Mouse (Mus musculus): ENCODE data around the gene Slc35g3. TPM values are rescaled to one million over a fixed set of nuclear protein-coding genes. Genes with fewer than 3 reads are reported as not detected.
A peak's percentile ranks its signal among the peaks of the same experiment; 100 is the strongest.

Slc35g3 gene
- total RNA-seq, 2 experiments from 2014 or later: not detected

DNA sequence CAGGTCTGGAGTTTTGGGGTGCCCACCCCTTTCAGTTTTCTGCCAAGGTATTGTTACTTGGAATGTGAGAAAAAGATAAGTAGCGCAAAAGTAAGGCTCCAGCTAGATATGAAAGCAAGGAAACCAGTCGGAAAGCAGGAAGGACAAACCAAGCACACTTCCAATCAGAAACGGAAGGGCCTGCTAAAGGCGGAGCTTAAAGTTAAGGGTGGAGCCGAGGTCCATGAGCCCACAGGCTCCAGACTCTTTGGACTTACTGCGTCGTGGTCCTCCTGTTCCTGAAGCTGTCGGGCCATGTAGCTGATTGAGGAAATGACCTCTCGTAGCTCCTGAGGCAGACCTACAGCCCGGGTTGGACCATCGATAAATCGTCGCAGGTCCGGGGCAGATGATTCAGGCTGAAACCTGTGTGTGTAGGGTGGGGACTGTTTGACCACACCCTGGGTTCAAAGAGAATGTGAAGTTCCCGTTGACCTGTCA, 23.1 kb upstream of the Slc35g3 start:
- DNase-seq: peak; percentile 49 to 67

DNA sequence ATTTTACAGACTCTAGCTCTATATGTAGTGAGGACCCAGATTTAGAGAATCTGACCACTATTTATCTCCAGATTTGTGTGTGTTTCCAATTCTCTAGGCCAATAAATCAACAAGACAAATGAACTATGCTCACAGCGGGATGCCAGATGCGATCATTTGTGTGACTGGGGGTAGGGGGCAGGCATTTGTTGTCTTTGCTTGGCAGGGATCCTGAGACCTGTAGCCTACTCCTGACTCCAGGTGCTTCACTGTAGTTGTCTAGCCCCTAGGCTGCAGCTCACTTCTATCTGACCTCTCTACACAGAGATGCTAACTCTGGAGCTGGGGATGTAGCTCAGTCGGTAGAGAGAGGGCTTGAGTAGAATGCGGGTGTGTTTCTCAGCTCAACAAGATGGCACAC, 20.1 kb upstream of the Slc35g3 start:
- DNase-seq: no peak

DNA sequence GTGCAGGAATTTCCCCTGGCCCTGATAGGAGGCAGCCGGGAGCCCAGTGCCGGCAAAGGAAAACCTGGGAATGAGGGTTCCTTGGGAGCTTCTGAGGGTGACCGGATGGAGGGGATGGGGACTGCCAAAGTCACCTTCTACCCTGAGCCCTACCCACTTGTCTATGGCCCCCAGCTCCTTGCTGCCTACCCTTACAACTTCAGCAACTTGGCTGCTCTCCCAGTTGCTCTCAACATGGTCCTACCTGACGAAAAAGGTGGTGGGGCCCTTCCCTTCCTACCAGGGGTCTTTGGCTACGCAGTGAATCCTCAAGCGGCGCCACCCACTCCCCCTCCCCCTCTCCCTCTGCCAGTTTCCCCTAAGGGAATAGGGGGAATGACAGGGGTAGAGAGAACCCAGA, 17.2 kb upstream of the Slc35g3 start:
- no peak for DNase-seq

DNA sequence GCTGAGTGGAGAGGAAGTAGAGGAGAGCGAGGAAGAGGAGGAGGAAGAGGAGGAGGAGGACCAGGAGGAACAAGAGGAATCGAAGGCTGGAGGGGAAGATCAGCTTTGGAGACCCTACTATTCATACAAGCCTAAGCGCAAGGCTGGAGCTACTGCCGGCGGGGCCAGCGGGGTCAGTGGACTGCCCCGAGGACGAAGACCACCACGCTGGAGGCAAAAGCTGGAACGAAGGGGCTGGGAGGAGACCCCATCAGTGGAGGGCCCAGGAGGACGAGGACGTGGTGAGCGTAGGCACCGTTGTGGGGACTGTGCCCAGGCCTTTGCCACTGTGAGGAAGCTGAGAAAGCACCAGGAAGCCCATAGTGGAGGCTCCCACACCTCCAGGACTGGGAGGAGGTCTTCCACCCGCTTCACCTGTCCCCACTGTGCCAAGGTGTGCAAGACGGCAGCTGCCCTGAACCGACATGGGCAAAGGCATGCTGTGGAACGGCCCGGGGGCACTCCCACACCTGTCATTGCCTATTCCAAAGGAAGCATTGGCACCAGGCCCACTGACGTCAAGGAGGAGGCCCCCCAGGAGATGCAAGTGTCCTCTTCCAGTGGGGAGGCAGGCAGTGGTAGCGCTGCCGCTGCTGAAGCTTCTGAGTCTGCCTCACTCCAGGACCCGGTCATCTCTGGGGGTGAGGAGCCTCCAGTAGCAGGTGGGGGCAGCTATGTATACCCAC, 16.7 kb upstream of the Slc35g3 start:
- no peak for DNase-seq

DNA sequence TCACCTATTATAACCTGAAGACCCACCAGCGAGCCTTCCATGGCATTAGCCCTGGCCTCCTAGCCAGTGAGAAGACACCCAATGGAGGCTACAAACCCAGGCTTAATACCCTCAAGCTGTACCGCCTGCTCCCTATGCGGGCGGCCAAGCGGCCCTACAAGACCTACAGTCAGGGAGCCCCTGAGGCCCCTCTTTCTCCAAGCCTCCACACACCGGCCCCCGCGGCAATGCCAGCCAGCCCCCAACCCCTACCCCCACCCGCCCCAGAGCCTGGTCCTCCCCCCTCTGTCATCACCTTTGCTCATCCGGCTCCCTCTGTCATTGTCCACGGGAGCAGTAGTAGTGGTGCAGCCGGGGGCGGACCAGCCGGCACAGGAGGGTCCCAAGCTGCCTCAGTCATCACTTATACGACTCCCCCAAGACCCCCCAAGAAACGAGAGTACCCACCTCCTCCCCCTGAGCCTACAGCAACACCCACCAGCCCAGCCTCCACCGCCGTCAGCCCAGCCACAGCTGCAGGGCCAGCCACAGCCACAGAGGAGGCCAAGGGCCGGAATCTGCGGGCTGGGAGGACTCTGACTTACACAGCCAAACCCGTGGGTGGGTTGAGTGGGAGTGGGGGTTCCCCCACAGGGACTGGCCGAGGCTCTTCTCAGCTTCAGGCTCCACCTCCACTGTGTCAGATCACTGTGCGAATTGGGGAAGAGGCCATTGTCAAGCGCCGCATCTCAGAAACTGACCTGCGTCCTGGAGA, 15.9 kb upstream of the Slc35g3 start:
- DNase-seq: no peak

DNA sequence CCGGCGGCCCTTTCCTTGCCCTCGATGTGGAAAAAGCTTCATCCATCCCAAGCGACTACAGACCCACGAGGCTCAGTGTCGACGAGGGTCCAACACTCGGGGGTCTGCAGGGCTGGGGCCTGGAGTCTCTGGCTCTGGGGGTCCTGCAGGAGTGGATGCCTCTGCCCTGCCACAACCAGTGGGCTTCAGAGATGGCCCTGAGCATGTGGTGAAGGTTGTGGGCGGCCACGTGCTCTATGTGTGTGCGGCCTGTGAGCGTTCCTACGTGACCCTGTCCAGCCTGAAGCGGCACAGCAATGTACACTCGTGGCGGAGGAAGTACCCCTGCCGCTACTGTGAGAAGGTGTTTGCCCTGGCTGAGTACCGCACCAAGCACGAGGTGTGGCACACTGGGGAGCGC, 14.7 kb upstream of the Slc35g3 start:
- DNase-seq: no peak

DNA sequence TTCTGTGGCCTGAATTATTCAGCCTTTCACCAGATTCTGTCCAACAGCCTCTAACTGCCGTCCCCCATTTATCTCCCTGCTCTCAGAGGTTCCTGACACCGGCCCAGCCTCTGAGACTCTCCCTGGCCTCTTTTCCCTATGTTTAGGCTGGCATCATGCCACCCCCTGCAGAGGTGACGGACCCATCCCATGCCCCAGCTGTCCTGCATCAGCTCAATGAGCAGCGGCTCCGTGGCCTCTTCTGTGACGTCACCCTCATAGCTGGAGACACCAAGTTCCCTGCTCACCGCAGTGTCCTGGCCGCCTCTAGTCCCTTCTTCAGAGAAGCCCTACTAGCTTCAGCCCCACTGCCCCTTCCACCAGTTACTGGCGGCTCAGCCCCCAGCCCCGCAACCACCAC, 13.9 kb upstream of the Slc35g3 start:
- no peak for DNase-seq

DNA sequence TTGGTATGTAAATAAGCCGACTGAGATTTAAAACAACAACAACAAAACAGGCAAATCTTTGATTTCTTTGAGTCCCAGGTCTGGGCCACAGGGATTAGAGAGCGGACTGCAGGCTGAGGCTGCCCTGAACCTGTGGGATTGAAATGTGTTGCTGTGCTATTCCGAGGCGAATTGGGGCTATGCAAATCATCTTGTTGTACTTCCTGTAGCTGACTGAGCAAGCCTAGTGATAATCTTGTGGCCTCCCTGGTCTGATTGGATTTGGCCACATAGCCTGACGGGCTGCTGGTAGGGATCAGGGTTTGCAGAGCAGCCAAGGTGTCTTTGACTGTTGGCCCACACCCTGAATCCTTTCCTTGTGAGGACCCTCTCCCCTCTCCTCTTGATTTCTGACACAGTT, 13.2 kb upstream of the Slc35g3 start:
- no peak for DNase-seq

DNA sequence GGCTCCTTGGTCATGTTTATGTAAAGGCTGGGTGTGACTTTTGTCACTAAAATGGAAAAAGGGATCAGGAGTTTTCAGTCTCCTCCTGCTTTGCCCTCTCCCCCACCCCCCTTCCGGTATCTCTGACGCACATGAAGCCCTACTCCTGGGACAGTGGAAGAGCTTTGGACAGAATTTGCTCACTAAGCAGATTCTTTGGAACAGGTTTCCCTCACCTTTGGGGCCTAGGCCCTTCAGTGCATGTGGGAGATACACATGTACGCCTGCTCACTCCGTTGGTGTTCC, 5.8 kb upstream of the Slc35g3 start:
- no peak for DNase-seq

DNA sequence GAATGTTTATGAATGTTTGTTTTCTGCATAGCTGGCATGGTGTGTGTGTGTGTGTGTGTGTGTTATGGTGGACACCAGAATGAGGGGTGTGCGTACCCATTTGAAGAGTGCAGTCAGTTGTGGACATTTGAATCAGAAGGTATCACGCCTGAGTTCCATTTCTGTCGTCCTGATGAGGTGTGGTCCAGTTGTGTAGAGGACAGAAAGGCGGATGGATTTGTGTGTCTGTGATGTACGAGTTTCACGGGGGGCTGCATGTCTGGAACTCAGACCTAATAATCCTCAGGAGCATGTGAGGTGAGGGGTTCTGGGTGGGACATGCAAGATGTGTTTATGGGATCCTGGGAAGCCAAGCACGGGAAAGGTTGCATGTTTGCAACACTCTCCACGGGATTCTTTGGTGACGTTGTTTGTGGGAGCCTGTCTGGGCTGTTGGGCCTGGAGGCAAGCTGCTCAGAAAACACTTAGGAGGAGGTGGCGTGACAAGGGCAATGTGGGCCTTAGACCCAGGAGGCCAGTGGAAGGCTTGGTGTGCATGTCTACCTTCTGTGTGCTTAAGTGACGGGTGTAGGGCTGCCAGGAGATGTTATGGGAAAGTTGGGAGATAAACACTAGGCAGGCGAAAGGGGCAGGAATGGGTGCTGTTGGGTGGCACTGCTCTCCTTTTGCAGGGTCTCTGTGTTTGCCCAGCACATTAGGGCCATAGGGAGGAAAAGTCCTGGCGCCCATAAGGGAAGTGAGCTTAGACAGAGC, 5.3 kb upstream of the Slc35g3 start:
- DNase-seq: no peak

DNA sequence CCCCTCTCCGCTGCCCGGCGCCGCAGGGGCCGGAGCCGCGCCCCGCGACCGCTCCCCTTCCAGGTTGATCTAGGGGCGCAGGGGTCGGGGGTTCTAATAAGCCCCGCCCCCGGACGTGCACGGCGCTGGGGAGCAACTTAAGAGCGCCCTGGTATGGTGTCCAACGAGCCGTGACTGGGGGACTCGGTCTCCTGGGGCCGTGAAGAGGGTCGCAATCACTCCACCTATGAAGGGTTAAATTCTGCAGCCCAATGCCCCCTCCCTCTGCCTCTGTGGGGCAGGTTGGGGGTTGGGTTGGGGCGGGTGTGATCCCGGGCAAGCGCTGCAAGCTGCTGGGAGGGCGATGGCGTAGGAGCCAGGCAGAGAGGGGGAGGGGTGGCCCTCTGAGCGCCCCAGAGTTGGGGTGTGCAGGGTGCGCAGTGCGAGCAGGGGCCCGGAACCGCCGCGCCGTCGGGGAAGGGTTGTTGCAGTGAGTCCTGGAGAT, 4.4 kb upstream of the Slc35g3 start:
- peak; percentile 78 to 91 for DNase-seq

DNA sequence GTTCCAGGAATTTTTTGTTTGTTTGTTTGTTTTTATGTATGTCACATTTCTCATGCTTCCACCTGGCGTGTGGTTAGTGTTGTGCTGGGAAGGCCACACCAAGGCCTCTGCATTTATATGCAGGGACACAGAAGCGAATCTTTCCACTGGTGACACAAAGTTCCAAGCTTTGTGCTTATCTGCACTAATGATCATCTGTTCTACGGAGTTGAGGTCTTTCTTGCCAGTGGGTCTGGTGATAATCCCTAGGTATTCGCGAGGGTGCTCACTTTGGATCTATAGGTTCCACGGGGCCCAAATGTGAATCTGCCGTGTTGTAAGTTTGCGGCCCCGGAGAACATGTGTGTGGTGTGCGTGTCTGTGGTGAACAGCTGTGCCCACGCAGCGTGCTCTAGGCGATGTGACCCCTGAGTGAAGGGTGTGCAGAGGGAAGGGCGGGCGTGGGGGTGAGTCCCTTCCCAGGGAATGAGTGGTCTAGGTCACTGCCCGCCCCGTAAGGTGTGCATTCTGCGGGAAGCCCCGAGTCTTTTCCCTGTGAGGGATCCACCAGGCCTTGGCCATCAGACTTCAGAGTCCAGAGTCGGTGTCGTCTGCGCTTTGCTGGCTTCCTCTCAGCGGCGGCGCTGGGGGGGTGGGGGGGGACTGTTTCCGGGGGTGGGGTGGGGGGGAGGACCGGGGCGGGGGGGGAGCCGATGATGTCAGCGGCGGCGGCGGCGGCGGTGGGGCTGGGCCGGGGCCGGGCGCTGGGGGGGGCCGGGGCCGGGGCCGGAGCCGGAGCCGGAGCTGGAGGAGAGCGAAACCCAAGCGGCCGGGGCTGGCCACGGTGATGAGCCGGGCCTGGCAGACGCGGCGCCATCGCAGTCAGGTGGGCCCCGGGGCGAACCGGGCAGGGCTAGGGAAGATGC, 3.7 kb upstream of the Slc35g3 start, which contains the start of gene Zbtb4:
Gene Zbtb4 (plus strand): TSS at position 692 of the 905 bp plus-strand sequence.
- peak; percentile 48 to 77 for DNase-seq

DNA sequence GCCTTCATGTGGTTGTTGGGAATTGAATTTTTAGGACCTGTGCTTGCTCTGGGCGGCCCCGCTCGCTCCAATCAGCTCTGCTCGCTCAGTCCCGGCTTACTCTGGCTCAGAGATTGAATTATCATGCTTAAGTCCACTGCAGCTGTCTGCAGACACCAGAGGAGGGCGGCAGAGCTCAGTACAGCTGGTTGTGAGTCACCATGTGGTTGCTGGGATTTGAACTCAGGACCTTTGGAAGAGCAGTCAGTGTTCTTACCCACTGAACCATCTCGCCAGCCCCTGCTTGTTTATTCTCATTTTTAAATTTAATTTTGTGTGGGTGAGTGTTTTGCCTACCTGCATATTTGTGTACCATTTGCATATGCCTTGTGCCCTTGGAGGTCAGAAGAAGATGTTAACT, 1.8 kb upstream of the Slc35g3 start:
- DNase-seq: no peak

DNA sequence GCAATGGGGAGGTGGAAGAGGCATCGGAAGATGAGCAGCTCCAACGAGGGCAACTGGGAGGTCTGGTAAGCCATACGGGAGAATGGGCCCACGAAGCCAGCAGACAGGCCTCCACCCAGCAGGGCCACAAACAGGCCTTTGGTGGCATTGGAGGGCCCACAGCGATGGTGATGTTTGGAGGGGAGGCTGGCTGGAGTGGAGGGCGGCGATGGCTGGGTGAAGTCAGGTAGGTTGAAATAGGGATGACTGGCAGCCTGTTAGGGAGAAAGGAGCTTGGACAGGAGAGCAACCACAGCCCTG, 917 bp downstream of the Slc35g3 start:
- no peak for DNase-seq

DNA sequence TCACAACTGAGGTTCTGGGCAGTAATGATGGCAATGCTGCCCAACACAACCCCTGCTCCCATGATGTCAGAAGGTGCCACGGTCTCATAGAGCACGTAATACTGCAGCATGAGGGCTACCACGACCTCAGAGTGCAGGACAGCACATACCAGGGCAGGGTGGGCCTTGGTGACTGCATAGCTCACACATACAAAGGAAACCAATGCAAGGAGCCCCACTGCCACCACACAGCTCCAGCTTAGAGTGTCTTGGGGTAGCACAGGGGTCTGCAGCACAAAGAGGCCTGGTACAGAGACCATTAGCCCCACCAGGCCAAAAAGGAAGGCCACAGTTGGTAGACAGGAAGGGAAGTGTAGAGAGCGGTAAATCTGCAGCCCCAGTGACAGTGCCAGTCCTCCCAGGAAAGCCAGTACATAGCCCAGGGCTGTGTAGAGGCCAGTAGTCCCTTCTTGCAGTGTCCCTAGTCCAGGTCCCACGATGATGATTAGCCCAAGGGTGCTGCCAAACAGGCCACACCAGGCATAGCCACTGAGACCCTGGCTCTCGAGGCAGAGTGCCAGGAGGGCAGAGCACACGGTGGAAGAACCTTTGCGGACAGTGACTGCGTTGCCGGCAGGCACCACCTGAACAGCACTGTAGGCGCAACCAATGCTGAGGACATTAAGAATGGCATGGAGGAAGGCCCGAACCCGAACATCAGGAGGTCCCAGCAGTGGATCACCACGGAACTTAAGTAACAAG, 1.4 kb downstream of the Slc35g3 start:
- no peak for DNase-seq

DNA sequence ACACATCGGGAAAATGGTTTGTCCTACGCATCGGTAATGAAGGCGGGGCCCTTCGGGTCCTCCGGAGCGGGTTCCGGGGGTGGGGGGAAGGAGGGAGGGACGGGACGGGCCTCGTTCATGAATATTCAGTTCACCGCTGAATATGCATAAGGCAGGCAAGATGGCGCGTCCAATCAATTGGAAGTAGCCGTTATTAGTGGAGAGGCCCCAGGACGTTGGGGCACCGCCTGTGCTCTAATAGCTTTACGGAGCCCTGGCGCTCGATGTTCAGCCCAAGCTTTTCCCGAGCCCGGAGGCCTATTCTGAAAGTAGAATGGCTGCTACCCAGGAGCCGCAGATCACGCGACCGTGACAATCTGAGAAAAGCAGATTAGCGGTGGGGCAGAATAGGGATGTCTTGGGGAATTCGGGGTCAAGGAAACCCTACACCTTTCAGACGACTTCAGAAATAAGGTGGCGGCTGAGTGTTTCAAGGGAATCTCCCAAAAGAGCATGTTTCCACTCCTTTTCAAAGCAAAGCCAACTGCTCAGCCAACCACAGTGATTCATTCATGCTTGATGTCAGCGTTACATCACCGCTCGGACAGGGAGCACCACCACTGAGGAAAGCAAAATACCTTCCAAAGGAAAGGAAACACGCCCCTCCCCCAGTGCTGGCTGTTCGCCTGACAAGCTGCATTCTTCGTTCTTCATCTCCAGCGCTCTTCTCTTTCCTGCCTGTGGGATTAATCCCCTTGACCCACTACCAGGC, 2.6 kb downstream of the Slc35g3 start:
- DNase-seq: peak; percentile 87 to 91

DNA sequence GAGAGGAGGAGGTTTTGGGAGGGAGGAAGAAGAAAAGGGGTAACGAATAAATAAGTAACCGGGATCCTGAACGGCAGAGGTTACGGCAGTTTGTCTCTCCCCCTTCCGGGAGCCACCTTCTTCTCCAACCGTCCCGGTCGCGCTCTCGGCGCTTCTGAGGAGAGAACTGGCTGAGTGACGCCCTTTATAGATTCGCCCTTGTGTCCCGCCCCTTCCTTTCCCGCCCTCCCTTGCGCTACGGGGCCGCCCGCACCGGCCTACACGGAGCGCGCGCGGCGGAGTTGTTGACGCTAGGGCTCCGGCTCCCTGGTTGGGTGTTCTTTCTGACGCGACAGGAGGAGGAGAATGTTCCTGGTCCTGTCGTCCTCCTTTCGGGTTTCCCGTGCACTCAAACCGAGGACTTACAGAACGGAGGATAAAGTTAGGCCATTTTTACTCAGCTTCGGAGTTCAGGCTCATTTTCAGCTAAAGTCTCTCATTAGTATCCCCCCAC, 3.2 kb downstream of the Slc35g3 start, which contains the start of gene Polr2a:
Gene Polr2a (minus strand): TSS at position 160 of the 493 bp plus-strand sequence.
- peak; percentile 96 for DNase-seq

DNA sequence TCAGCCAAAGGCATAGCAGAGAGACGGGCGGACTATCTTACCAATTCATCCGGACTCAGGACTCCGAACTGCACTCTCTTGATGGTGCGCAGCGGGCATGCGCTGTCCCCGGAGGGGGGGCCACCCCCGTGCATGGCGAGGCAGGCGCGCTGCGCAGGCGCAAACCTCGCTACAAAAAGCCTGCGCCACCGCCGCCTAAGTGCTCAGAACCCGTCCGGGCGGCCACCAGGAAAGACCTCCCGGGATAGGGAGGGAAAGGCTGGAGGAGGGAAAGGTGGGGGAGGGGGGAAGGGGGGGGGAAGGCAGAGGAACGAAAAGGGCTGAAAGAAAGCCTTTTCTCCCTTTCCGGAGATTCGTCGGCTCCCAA, 3.7 kb downstream of the Slc35g3 start:
- DNase-seq: peak; percentile 98 to 99

DNA sequence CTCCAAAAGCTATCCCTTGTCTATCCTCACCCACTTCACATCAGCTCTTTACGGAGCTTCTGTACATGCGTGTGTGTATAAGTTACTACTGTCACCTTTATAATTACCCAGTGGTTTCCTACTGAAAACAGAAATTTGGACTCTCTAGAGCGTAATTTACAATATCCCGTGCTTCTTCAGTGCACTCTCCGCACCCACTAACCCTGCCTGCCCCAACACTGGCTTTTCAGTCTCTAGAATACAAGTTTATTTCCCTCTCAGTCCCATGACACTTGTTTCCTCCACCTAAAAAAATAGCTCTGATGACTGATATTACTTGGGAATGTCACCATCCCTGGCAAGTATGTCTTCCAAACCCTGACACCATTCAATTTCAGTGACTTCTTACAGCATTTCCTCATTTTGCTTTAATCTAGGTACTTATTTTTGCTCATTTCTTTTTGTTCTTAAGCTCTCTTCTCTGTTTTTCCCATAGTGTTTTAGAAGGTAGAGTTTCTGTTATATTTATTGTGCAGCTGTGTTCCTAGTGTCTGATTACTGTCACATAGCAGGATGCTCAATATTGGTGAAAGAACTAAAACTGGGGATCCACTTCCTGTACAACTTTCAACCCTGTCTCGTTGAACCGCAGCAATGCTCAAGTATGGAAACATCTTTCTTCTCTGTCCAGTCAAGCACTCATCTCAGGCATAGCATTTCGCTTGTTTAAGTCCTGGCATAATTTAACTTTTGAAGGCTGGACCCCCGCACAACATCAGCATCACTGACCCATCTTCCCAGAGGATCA, 4.3 kb downstream of the Slc35g3 start:
- DNase-seq: no peak

All from adrenal gland, postnatal 36 days (tissue).